Mouse (Mus musculus) heart, postnatal 10 days (tissue): ENCODE data around the gene Ermard. TPM values are rescaled to one million over a fixed set of nuclear protein-coding genes. Genes with fewer than 3 reads are reported as not detected.

Experiments
- DNase-seq, 2 experiments: peaks; one replicate each; pipeline ENCODE4 v3.0.0; 2021
- intact Hi-C: fragments of 180-260 bp; cut with DNase I; formaldehyde crosslinking; loops from one replicate; pipeline ENCODE4 v1.15.1; 2025
- total RNA-seq, 2 experiments: library from RNA; stranded (reverse); gene quantifications; 2 replicates each; pipeline ENCODE4 v1.2.3; 2021

Ermard gene
- total RNA-seq, 2 experiments from 2014 or later, result 35.3 to 36.1 TPM

DNA sequence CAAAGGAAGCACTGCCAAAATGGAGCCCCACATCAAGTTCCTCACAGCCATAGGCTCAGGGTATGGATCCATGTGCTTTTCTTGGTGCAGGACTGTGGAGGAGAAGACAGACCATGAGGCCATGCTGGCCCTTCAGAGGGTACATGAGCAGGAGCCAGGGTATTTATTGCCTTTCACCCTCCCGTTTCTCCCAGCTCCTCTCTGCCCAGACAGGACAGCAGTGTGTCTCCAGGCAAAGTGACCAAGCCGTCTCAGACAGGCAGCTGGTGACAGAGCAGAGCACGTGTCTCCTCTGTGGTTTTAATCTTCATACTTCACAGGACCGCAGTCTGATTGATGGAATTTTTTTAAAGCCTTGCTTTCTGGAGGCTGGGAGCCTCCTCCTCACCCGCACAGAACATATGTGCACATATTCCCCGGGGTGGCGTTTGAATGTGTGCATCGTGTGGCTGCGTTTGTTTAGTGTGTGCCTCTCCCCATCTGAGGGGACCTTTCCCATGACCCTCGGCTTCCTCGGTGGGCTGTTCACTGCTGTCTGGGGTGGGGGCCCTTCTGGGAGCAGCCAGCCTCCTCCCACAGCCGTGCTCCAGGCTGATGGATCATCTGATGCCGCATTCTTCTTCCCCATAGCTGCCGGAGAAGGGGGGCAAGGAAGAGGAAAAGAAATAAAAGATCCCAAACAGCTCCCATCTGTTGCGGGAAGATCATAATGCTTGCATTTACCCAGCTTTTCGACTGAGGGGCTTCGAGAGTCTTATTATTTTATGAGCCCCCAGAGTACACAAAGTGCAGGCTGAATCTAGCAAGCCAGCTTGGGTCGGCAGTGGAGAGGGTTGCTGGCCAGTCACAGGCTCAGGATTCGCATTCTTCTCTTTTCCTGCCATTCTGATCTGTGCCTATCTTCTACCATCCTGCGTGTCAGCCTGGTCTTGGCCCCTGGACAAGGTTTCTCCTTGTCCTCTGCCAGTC lies 67.7 kb downstream of the Ermard start:
- intact Hi-C loops, result no loop called here
- DNase-seq, result no peak

DNA sequence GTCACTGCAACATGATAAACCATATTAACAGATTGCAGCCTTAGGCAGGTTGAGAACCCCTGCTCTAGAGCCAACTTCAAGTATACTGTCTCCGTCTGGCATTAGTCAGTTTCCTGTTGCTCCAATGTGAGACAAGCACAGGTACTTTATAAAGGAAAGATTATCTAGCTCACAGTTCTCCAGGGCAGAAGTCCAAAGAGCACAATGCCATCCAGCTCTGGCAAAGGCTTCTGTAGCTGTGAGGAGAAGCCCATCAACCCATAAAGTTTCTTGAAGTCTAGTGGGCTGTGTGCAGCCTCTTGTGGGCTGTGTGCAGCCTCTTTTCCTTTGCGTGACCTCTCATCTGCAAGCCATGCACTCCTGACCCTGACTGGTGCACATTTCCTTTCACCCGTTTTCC lies 74.5 kb downstream of the Ermard start:
- DNase-seq, result no peak
- intact Hi-C loops, result no loop called here

DNA sequence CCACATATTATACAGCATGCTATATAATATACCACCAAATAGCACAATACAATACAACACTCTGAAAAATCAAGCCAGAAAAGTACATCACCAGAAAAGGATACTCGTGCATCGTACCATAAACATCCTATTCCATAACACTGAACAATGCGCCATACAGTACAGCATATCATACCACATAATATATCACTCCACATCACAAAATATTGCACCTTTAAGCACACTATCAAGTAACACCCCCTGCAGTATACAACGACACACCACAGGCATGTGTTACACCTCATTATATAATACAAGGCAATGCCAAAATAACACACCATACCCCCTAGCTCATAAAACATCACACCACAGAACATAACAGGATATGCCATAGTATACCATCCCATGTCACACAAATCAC lies 79.1 kb downstream of the Ermard start:
- DNase-seq, result no peak
- intact Hi-C loops, result no loop called here

DNA sequence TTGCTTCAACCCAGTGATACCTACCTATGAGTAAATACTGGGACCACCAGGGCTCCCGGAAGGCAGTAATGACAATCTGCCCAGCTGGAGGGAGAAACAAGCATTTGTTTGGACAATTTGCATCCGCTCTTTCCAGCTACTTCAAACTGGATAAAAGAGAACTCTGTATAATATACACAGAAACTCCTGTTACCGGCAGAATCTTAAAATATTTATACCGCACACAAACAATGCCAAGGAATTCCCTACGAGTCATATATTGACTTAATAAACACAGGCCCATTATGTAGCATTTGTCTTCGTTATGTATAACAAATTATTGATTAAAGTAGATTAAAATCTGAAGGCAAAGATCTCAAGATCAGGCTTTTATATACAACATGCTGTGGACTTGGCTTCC lies 79.6 kb downstream of the Ermard start:
- DNase-seq, result no peak
- intact Hi-C loops, result no loop called here

DNA sequence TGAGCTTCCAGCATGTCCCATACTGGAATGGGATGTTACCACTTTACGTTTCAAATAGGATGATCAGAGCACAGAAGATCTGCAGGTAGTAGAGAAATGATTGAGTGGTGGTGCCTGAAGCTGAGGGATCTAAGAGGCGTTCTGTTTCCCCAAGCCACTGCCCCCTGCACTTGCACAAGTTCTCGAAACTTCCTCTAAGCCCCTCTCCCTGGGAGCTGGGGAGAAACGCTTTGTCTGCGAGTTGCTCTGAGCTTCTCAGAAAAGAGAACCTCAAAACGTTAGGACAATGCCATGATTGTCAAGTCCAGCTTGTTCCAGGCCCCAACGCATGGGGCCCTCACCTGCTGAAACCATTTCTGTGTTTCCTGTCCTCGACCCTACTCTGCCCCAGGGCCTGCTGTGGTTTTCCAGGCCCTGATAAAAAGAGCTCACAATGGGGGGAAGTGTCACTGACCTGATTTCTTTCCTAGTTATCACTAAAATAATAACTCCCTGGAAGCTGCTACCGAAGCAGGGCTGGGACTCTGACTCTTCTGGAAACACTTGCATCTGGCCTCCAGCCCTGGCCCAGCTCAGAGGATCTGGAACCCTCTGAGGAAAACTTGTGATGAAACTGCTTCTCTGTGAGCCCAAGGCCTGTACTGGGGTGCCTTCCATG lies 88.8 kb downstream of the Ermard start:
- intact Hi-C loops, result no loop called here
- DNase-seq, result peak; percentile 63 to 65

DNA sequence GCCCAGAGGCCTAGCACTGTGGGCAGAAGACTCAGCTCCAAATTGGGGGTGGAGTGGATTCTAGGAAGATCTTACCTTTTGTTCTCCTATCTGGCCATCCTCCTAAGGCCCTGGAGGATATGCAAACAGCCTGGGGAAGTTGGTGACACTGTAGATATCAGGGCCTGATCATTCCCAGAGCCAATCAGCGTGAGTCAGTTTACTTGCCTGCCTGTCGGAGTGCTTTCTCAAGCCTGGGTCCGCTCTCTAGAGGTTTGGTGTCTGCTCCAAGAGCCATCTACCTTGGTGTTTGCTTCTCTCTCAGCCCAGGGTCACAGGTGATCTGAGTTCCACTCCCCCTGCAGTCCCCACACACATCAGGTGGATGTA lies 89.3 kb downstream of the Ermard start:
- intact Hi-C loops, result no loop called here

DNA sequence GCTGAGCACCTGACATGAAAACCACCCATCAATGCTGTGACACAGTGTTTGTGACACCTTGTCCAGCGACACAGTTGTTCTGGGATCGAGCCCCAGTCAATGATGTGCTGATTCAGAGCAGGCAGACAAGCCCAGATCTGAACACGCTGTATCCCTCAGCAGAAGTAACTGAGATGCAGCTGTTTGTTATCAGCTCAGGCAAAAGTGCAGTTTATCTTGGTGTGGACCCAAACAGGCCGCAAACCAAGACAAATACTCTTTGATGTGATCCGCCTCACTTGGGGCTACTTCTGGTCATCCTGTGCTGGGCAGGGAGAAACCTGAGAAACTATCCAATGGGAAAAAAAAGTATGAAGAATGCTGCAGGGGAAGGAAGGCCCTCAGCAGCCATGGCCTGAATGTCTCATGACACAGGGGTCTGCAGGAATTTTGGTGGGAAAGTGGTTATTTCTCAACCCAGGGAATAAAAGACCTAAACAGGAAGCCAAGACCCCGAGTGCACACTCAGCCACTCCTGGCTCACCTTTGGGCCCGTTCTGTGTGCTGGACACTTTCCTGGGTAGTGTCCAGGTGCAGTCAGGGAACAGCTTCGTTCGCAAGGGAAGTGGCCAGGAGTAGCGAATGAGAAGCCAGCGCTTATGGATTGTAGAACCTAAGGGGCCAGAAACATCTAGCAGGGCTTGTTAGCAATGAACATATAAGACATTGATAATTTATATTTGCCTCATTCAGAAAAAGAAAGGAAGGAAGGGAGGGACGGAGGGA lies 94.1 kb downstream of the Ermard start:
- peak; percentile 17 to 25 for DNase-seq
- intact Hi-C loops, result no loop called here

More for the DNA sequence above, 89.3 kb downstream of the Ermard start:
- DNase-seq, result no peak

DNA sequence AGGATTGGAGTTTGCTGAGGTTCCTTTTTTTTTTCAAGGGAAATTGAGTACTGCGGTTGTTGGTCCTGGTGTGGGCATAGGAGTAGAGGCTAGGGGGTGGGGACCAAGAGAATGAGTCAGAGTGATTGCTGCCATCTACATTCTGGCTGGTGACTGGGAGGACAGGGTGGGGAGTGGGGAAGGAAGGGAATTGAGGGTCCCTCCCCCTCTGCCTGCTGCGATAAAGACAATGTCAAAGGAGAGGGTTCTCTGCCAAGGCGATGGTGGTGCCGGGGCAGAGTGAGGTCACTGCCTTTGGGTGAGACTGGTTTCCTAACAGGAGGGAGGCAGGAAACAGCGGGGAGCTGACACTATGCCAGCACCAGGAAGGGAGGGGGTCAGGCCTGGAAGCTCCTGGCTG lies 96.4 kb downstream of the Ermard start:
- DNase-seq, result peak; percentile 24
- intact Hi-C loops, result no loop called here

Other genes starting within 250 kb of the Ermard start
- gene Wdr27, start 98.0 kb upstream of the Ermard start, total RNA-seq, result 1 to 10 TPM; 1.1 to 2.5 TPM
- 10 to 100 TPM; 15.7 to 17.7 TPM for gene 1600012H06Rik, start 98.0 kb upstream of the Ermard start, total RNA-seq
- 10 to 100 TPM; 60.4 to 61.3 TPM for gene Phf10, start 79.9 kb upstream of the Ermard start, total RNA-seq
- gene 9030025P20Rik, start 62.7 kb upstream of the Ermard start, total RNA-seq, result 1 to 10 TPM; 2.5 to 5.0 TPM
- gene Gm3417, start 62.4 kb upstream of the Ermard start, total RNA-seq, result not detected
- gene Gm3435, start 31.0 kb upstream of the Ermard start, total RNA-seq, result 1 to 10 TPM; 2.5 to 3.4 TPM
- gene Tcte3, start 280 bp downstream of the Ermard start, total RNA-seq, result 1 to 10 TPM in 1 of 2 experiments, under 1 TPM in 1; 0.57 to 1.2 TPM
- gene Gm3448, start 329 bp downstream of the Ermard start, total RNA-seq, result 1 to 10 TPM; 1.8 TPM